Mouse (Mus musculus) megakaryocyte, embryonic 14.5 days (primary cell): ENCODE measurements around the gene Sost.

Experiments
- FLI1 ChIP-seq: IDR thresholded peaks from 2 replicates; pipeline ENCODE4 v1.6.1; 2012; ENCODE audit warnings: low read length, inconsistent platforms, mixed read lengths
- GATA1 ChIP-seq: IDR thresholded peaks from 3 replicates; pipeline ENCODE4 v1.6.1; 2012; ENCODE audit warnings: mixed read lengths, low read length, inconsistent platforms, borderline replicate concordance

DNA sequence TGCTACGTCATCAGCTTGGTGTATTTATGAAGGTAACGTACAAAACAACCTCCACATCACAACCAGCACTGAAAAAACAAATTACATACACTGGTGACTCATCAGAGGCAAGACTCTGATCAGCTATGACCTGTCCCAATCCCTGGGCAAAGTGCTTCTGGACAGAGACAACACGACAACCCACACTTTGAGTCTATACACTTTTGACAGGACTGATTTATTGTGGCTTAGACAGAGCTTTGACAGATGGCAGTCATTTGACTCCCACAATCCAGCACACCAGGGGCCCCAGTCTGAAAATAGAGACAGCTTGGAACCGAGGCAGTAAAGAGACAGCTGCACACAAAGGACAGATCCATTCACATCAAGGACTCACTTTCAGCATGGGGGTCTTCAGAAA, 32.7 kb upstream of the Sost start:
- TF ChIP-seq GATA1 (no peak), FLI1 (no peak)
